ENCODE assay signal across 19 mouse cellular contexts in genomic region chr8:123750171-123750693, GRCm38 (mm10). TPM values are rescaled to one million over a fixed set of nuclear protein-coding genes. Genes with fewer than 3 reads are reported as not detected.
DNase-seq lines count a peak whose midpoint lies in the region; ATAC-seq and TF ChIP-seq lines count a peak whose summit lies in the region.
"Had no signal": no experiment of that assay in that cellular context is flagged by ENCODE, and none has a peak within 500 bp of the region (broad histone marks: within the 10 kb centered on the region; RNA-seq: fewer than 3 reads in every experiment).

No protein-coding gene starts in this region.

- H3K27me3 ChIP-seq in heart, embryonic 10.5 days (ENCODE audit: insufficient read depth, poor library complexity, severe bottlenecking), result no peaks in the 10 kb centered on the region
- H3K27me3 ChIP-seq in lung, postnatal 0 days (replicated peaks; ENCODE audit: insufficient read depth, low read length), result no peaks in the 10 kb centered on the region
- H3K27me3 ChIP-seq: intestine, embryonic 15.5 days; neural tube, embryonic 15.5 days; Patski had no signal

- peak overlapping the region; percentile 53 for H3K27ac ChIP-seq in heart, embryonic 10.5 days
- no peak overlapping the region for H3K27ac ChIP-seq in lung, postnatal 0 days (ENCODE audit: low read length)
- H3K27ac ChIP-seq: hindbrain, embryonic 14.5 days; intestine, embryonic 15.5 days; kidney, postnatal 0 days; layer of hippocampus, adult 2 months; neural tube, embryonic 15.5 days had no signal

- TF ChIP-seq EP300 in lung, postnatal 0 days (IDR thresholded peaks at IDR 0.05), result peak; percentile 40

- no peaks in the 10 kb centered on the region for H3K36me3 ChIP-seq in heart, embryonic 10.5 days
- no peaks in the 10 kb centered on the region for H3K36me3 ChIP-seq in lung, postnatal 0 days (ENCODE audit: insufficient read depth, low read length)
- H3K36me3 ChIP-seq: intestine, embryonic 15.5 days; neural tube, embryonic 15.5 days had no signal

- H3K4me2 ChIP-seq in lung, postnatal 0 days (replicated peaks; ENCODE audit: low read depth, low read length), result no peak overlapping the region
- H3K4me2 ChIP-seq: hindbrain, embryonic 14.5 days; intestine, embryonic 15.5 days; midbrain, embryonic 11.5 days; neural tube, embryonic 15.5 days had no signal

- 45% methylated on average over 5 of the region's 5 CpGs for WGBS in heart, embryonic 10.5 days
- WGBS in lung, postnatal 0 days, result 24% methylated on average over 5 of the region's 5 CpGs

- ATAC-seq in lung, postnatal 0 days, result peak; percentile 47
- ATAC-seq in granulocyte monocyte progenitor cell, adult 5-6 weeks (replicated peaks; ENCODE audit: poor library complexity, severe bottlenecking), result peak; percentile 86
- ATAC-seq in monocyte, adult 5-6 weeks (replicated peaks; ENCODE audit: insufficient number of reproducible peaks, low FRiP score, low TSS enrichment, poor library complexity, severe bottlenecking), result peak; percentile 47
- ATAC-seq: intestine, embryonic 15.5 days; Patski had no signal

- H3K9ac ChIP-seq in lung, postnatal 0 days (replicated peaks; ENCODE audit: low read depth), result no peak overlapping the region
- H3K9ac ChIP-seq: hindbrain, embryonic 14.5 days; intestine, embryonic 15.5 days; neural tube, embryonic 15.5 days had no signal

- H3K9me3 ChIP-seq in heart, embryonic 10.5 days, result no peaks in the 10 kb centered on the region
- no peaks in the 10 kb centered on the region for H3K9me3 ChIP-seq in lung, postnatal 0 days (ENCODE audit: low read length)
- H3K9me3 ChIP-seq: intestine, embryonic 15.5 days; neural tube, embryonic 15.5 days had no signal

- DNase-seq in heart, embryonic 10.5 days (ENCODE audit: low spot score), result no peak
- no peak for DNase-seq in heart, postnatal 4 days
- peak; percentile 66 for DNase-seq in lung, postnatal 0 days (ENCODE audit: low spot score)
- no peak for DNase-seq in lung, postnatal 14 days
- DNase-seq in thymus, postnatal 25 days, result no peak
- no peak for DNase-seq in layer of hippocampus, adult 9-10 months (ENCODE audit: low spot score)
- DNase-seq: cerebellum, postnatal 10 days; embryo, embryonic 11 days; right cerebral cortex, postnatal 25 days; thymus, postnatal 4 days had no signal

- H3K4me3 ChIP-seq in heart, embryonic 10.5 days, result no peak overlapping the region
- H3K4me3 ChIP-seq in lung, postnatal 0 days (ENCODE audit: low read depth, low read length), result no peak overlapping the region
- H3K4me3 ChIP-seq: intestine, embryonic 15.5 days; layer of hippocampus, adult 2 months; neural tube, embryonic 15.5 days had no signal

- peaks cover 69% of the 10 kb centered on the region for H3K4me1 ChIP-seq in heart, embryonic 10.5 days
- H3K4me1 ChIP-seq in lung, postnatal 0 days (ENCODE audit: insufficient read depth, low read depth, low read length), result peaks cover 7% of the 10 kb centered on the region; the same call in 1 of the 2 replicates

- no peak for TF ChIP-seq CTCF in lung, postnatal 0 days (IDR thresholded peaks at IDR 0.05)

RNA-seq across cellular contexts. Expression of gene Rab4a, which starts 55.6 kb away (rescaled TPM):
- 65.9 and 68.9 TPM in 2 replicates for polyA plus RNA-seq in heart, embryonic 10.5 days (2016; fragmentation: Nextera tagmentation; extraction: Ambion mirVana)
- 10 to 100 TPM in 1 of 2 experiments, 1 to 10 TPM in 1; 9.4 to 12.0 TPM for total RNA-seq in heart, postnatal 4 days (2021)
- polyA plus RNA-seq in lung, postnatal 0 days (2015; fragmentation: Nextera tagmentation; extraction: Ambion mirVana), result 27.9 and 32.1 TPM in 2 replicates
- 6.2 TPM in 1 of 2 replicates, not detected in the other for total RNA-seq in granulocyte monocyte progenitor cell, adult 5-6 weeks (2014; fragmentation: Nextera tagmentation)
- total RNA-seq in granulocyte monocyte progenitor cell, adult 5-6 weeks (2017), result 0.21 and 0.43 TPM in 2 replicates
- 0.68 to 0.86 TPM (median 0.75 TPM) in 3 replicates for total RNA-seq in monocyte, adult 5-6 weeks (2017)
